Mouse (Mus musculus): ENCODE measurements at regions not wholly inside any gene's neighbourhood (a gene's known extent, or its start where the extent isn't known, plus 50 kb on each side); places are given as distances from the start of the nearest gene placed in this dataset.

GRCm38 (mm10) chr1:183947066-183947465 is 66.0 kb upstream of the Dusp10 start:
- 53% methylated on average over 5 of the region's 5 CpGs for WGBS
- Histone ChIP-seq H3K27ac (ENCODE audit: insufficient read depth, low read depth, low read length) (no peak overlapping the region), H3K4me1 (ENCODE audit: control insufficient read depth, insufficient read depth, insufficient read length, low read length) (no peaks in the 10 kb centered on the region), H3K36me3 (ENCODE audit: control insufficient read depth, insufficient read depth, low read length) (no peaks in the 10 kb centered on the region), H3K4me3 (ENCODE audit: low read depth, low read length) (no peak overlapping the region), H3K27me3 (ENCODE audit: control insufficient read depth, insufficient read depth, low read length) (no peaks in the 10 kb centered on the region)
- no peak for TF ChIP-seq CTCF (IDR thresholded peaks at IDR 0.05; ENCODE audit: extremely low read depth, insufficient read length, insufficient replicate concordance, low read depth, low read length)
- no peak for TF ChIP-seq POLR2A (IDR thresholded peaks at IDR 0.05; ENCODE audit: low read depth, low read length)

- no peaks in the 10 kb centered on the region for H3K27me3 ChIP-seq (ENCODE audit: control insufficient read depth, insufficient read depth, low read length)
- WGBS: 57% methylated on average over 4 of the region's 4 CpGs
- no peak overlapping the region for H3K4me3 ChIP-seq (ENCODE audit: low read depth, low read length)
- H3K36me3 ChIP-seq (ENCODE audit: control insufficient read depth, insufficient read depth, low read length): no peaks in the 10 kb centered on the region
- no peak for TF ChIP-seq POLR2A (IDR thresholded peaks at IDR 0.05; ENCODE audit: low read depth, low read length)
- TF ChIP-seq CTCF (IDR thresholded peaks at IDR 0.05; ENCODE audit: extremely low read depth, insufficient read length, insufficient replicate concordance, low read depth, low read length): no peak
- no peaks in the 10 kb centered on the region for H3K4me1 ChIP-seq (ENCODE audit: control insufficient read depth, insufficient read depth, insufficient read length, low read length)
- H3K27ac ChIP-seq (ENCODE audit: insufficient read depth, low read depth, low read length): no peak overlapping the region
Measured at GRCm38 (mm10) chr1:183949205-183949604, 63.9 kb upstream of the Dusp10 start.

- H3K27me3 ChIP-seq (ENCODE audit: control insufficient read depth, insufficient read depth, low read length): no peaks in the 10 kb centered on the region
- no peak overlapping the region for H3K4me3 ChIP-seq (ENCODE audit: low read depth, low read length)
- WGBS: 89% methylated on average over 2 of the region's 2 CpGs
- TF ChIP-seq POLR2A (IDR thresholded peaks at IDR 0.05; ENCODE audit: low read depth, low read length) (no peak), CTCF (IDR thresholded peaks at IDR 0.05; ENCODE audit: extremely low read depth, insufficient read length, insufficient replicate concordance, low read depth, low read length) (no peak)
- no peak overlapping the region for H3K27ac ChIP-seq (ENCODE audit: insufficient read depth, low read depth, low read length)
- H3K36me3 ChIP-seq (ENCODE audit: control insufficient read depth, insufficient read depth, low read length): no peaks in the 10 kb centered on the region
- no peaks in the 10 kb centered on the region for H3K4me1 ChIP-seq (ENCODE audit: control insufficient read depth, insufficient read depth, insufficient read length, low read length)
Measured at GRCm38 (mm10) chr1:183954086-183954485, 59.0 kb upstream of the Dusp10 start.

GRCm38 (mm10) chr1:183956391-183956790 is 56.7 kb upstream of the Dusp10 start:
- Histone ChIP-seq H3K4me3 (ENCODE audit: low read depth, low read length) (no peak overlapping the region), H3K27ac (ENCODE audit: insufficient read depth, low read depth, low read length) (no peak overlapping the region), H3K36me3 (ENCODE audit: control insufficient read depth, insufficient read depth, low read length) (no peaks in the 10 kb centered on the region), H3K27me3 (ENCODE audit: control insufficient read depth, insufficient read depth, low read length) (no peaks in the 10 kb centered on the region), H3K4me1 (ENCODE audit: control insufficient read depth, insufficient read depth, insufficient read length, low read length) (no peaks in the 10 kb centered on the region)
- no peak for TF ChIP-seq CTCF (IDR thresholded peaks at IDR 0.05; ENCODE audit: extremely low read depth, insufficient read length, insufficient replicate concordance, low read depth, low read length)
- no peak for TF ChIP-seq POLR2A (IDR thresholded peaks at IDR 0.05; ENCODE audit: low read depth, low read length)
- WGBS: 47% methylated on average over 3 of the region's 3 CpGs

GRCm38 (mm10) chr1:183961383-183961782 is 51.7 kb upstream of the Dusp10 start:
- WGBS: 85% methylated on average over 2 of the region's 2 CpGs
- Histone ChIP-seq H3K27me3 (ENCODE audit: control insufficient read depth, insufficient read depth, low read length) (no peaks in the 10 kb centered on the region), H3K4me1 (ENCODE audit: control insufficient read depth, insufficient read depth, insufficient read length, low read length) (no peaks in the 10 kb centered on the region), H3K4me3 (ENCODE audit: low read depth, low read length) (no peak overlapping the region), H3K27ac (ENCODE audit: insufficient read depth, low read depth, low read length) (no peak overlapping the region), H3K36me3 (ENCODE audit: control insufficient read depth, insufficient read depth, low read length) (no peaks in the 10 kb centered on the region)
- no peak for TF ChIP-seq CTCF (IDR thresholded peaks at IDR 0.05; ENCODE audit: extremely low read depth, insufficient read length, insufficient replicate concordance, low read depth, low read length)
- no peak for TF ChIP-seq POLR2A (IDR thresholded peaks at IDR 0.05; ENCODE audit: low read depth, low read length)

GRCm38 (mm10) chr1:183962486-183962885 is 50.6 kb upstream of the Dusp10 start:
- TF ChIP-seq CTCF (IDR thresholded peaks at IDR 0.05; ENCODE audit: extremely low read depth, insufficient read length, insufficient replicate concordance, low read depth, low read length): no peak
- no peak for TF ChIP-seq POLR2A (IDR thresholded peaks at IDR 0.05; ENCODE audit: low read depth, low read length)
- WGBS: 74% methylated on average over 2 of the region's 2 CpGs
- H3K4me1 ChIP-seq (ENCODE audit: control insufficient read depth, insufficient read depth, insufficient read length, low read length): no peaks in the 10 kb centered on the region

GRCm38 (mm10) chr1:183963286-183963685 is 49.8 kb upstream of the Dusp10 start:
- Histone ChIP-seq H3K27me3 (ENCODE audit: control insufficient read depth, insufficient read depth, low read length) (no peaks in the 10 kb centered on the region), H3K27ac (ENCODE audit: insufficient read depth, low read depth, low read length) (no peak overlapping the region), H3K4me3 (ENCODE audit: low read depth, low read length) (no peak overlapping the region), H3K36me3 (ENCODE audit: control insufficient read depth, insufficient read depth, low read length) (no peaks in the 10 kb centered on the region), H3K4me1 (ENCODE audit: control insufficient read depth, insufficient read depth, insufficient read length, low read length) (no peaks in the 10 kb centered on the region)
- TF ChIP-seq POLR2A (IDR thresholded peaks at IDR 0.05; ENCODE audit: low read depth, low read length) (no peak), CTCF (IDR thresholded peaks at IDR 0.05; ENCODE audit: extremely low read depth, insufficient read length, insufficient replicate concordance, low read depth, low read length) (no peak)
- WGBS: 86% methylated on average over 4 of the region's 4 CpGs

More at GRCm38 (mm10) chr1:183962486-183962885, 50.6 kb upstream of the Dusp10 start:
- no peaks in the 10 kb centered on the region for H3K36me3 ChIP-seq (ENCODE audit: control insufficient read depth, insufficient read depth, low read length)
- no peaks in the 10 kb centered on the region for H3K27me3 ChIP-seq (ENCODE audit: control insufficient read depth, insufficient read depth, low read length)
- no peak overlapping the region for H3K4me3 ChIP-seq (ENCODE audit: low read depth, low read length)
- H3K27ac ChIP-seq (ENCODE audit: insufficient read depth, low read depth, low read length): no peak overlapping the region
